Mouse (Mus musculus) erythroblast, adult 5-6 weeks (primary cell): ENCODE measurements around the gene Efhd2. TPM values are rescaled to one million over a fixed set of nuclear protein-coding genes. Genes with fewer than 3 reads are reported as not detected.

Experiments
- ATAC-seq: replicated peaks from 2 replicates; pipeline ENCODE4 v1.8.0; 2016; ENCODE audit warnings: moderate number of reproducible peaks, mild to moderate bottlenecking, moderate TSS enrichment, inconsistent platforms; ENCODE audit not compliant: poor library complexity, low FRiP score, severe bottlenecking
- total RNA-seq, 2 experiments: library from RNA; stranded (forward) in 1 of 2; stranded (reverse) in 1 of 2; fragments of 150-400 nt in 1 of 2; fragments of 200-764, 138-1000 nt in 1 of 2; gene quantifications; 2 replicates each; pipeline versions ENCODE4 v1.2.3 to v1.2.4; 2015 to 2017; ENCODE audit warnings: low replicate concordance in 2 of 2

Gene Efhd2
- total RNA-seq (2015; ENCODE audit: low replicate concordance): 17.6 and 22.5 TPM in 2 replicates
- total RNA-seq (2017; ENCODE audit: low replicate concordance): 13.9 and 19.6 TPM in 2 replicates

DNA sequence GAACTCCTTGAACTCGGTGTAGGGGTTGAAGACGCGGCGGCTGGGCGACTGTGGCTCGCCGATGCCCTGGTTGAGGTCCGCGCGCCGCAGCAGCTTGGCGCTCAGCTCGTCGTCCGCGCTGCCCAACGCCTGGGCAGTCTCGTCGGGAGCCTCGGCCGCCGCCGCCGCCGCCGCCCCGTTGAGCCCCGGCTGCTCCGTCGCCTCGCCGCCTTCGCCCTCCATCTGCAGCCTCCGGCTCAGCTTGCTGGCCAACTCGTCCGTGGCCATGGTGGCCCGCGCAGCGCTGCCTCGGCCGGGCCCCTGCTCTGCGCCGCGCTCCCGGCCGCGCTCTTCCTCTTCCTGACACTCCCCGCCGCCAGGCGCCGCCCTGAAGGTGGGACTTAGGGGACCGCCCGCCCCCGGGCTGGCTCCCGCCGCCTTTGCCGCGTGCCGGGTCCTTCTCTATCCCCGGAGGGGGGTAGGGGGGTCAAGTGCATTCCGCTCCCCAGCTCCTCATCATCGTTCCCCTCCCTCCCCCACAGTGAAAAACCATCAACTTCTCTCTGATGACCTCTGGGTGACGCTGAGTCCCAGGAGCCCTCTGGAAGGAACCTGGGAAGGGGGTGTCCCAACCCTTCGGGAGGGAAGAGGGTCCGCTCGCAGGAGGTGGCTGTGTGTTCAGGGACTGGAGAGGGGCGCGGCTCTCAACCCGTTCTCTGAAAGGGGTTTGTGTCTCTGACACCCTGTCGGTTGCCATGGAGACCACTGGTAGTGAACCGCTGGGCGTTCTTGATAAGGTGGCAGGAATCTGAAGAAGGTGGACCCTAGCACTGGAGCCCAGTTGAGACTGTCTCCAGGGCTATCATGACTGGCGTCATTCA lies at the start of gene Efhd2:
Efhd2 (minus strand) TSS at position 320 of the 860 bp plus-strand sequence.
- peak; percentile 86 for ATAC-seq

GRCm38 (mm10) chr4:141923961-141924360 lies 49.2 kb upstream of the Efhd2 start:
- ATAC-seq: no peak

- ATAC-seq: no peak
These were observed 45.7 kb upstream of the Efhd2 start for GRCm38 (mm10) chr4:141920391-141920790.

GRCm38 (mm10) chr4:141917735-141918419 lies 43.2 kb upstream of the Efhd2 start:
- no peak for ATAC-seq

DNA sequence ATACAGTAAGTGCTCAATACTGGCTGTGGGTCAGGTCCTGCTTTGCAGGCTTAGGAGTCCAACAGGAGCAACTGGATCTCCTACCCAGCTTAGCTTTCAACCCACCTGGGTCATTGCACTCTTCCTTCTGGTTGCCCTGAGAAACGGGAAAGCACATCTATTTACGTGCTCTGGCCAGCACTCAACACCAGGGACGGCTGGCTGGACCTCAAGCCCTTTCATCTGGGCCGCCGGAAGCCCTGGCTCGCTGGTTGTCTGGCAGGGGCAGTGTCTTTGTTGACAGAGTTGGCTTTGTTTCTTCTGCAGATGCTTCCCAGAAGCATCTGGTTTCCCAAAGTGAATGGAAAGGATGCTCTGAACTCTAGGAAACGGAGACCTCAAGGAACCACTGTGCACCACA lies 39.3 kb upstream of the Efhd2 start:
- ATAC-seq: no peak

GRCm38 (mm10) chr4:141913201-141913993 lies 38.7 kb upstream of the Efhd2 start:
- no peak for ATAC-seq

DNA sequence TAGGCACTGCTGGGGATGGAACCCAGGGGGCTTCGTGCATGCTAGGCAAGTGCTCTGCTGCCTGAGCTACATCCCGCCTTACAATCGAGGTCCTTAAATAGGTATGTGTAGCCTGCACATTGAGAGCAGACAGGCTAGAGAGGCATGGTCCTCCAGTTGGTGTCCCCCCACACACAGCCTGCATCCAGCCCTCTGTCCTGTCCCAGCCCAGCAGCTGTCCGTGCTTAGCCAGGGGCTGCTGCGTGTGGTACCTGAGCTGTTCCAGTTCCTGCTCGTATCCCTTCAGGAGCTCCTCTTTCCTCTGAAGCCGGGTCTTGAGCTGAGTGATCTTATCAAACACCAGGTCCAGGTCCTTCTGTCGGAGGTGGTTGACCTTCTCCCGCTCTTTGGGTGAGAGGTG lies 30.0 kb upstream of the Efhd2 start:
- ATAC-seq: no peak

DNA sequence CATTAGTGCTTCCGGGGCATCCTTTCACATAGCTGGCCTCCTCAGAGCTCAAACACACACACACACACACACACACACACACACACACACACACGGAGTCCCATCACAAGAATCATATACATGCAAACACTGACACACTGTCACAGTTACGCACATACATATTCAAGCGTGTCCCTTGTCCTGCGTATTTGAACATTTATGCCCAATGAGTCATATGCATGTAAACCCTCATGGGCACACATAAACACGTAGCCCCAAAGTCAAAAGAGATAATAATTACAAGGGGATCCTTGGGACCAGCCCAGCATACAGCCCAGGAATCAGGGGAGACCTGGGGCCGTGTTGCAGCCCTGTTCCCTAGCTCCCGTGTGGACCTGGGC lies 27.7 kb upstream of the Efhd2 start:
- ATAC-seq: no peak

DNA sequence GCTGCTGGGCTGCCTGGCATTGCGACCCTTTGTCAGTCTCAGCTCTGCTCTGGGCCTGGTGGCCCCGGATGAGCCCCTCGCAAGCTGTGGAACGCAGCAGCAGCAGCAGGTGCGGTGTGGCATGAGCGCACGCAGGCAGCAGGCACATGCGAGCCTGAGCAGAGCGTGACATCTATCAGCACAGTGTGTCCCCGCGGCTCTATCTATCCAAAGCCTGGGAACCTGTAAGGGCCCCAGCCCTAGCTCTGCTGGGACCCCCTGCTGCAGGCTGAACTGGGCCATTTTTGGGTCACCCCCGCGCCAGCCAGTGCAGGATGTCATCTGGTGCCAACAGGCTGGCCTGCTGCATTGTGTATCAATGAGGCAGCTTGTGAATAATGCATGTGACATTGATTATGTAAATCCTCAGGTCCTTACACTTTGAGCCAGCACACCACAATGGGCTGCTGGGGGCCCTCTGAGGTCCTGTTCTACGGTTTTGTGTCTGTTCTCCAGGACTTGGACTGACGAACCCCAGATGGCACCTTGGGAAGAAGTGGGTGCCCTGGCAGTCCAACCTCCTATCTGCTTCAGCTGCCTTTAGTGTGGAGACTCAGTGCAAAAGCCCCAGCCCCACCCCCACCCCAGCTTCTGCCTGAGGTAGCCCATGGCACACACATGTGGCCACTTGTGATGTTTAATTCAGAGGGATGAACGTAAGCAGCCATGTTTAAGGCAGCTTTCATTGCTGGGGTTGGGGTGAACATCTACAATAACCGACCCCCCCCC lies 27.2 kb upstream of the Efhd2 start:
- ATAC-seq: no peak

- no peak for ATAC-seq
These were observed 25.7 kb upstream of the Efhd2 start for GRCm38 (mm10) chr4:141900421-141900820.

DNA sequence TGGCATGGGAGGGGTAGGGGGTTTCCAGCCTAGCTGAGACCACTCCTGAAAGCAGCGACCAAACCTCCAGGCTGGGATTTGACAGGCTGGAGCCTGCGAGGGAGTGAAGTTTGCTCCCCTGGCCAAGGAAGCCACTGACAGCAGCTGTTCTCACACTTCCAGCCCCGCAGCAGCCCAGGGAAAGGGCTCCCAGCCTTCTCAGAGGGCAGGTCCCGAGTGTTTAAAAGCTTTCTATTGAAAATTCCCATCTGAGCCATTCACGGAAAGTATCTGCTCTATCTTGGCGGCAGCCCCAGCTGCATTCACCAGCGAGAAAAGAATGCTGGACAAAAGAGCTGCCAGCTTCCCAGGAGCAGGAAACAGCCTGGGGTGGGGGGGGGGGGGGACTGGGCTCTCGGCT lies 25.2 kb upstream of the Efhd2 start:
- no peak for ATAC-seq

GRCm38 (mm10) chr4:141898905-141899304 lies 24.2 kb upstream of the Efhd2 start:
- ATAC-seq: no peak

DNA sequence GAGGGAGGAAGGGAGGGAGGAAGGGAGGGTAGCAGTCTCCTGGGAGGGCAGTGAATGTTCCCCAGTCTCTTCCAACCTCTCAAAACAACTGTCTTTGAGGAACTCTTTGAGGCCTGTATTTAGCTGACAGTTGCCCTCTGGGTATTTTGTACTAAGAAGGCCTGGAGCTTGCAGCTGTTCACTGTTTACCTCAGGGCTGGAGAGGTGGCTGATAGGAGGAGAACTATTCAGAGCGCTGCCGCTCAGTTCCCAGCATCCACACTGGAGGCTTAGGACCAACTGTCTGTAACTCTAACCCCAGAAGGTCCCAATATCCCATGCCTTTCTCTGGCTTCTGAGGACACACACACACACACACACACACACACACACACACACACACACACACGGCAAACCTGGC lies 23.1 kb upstream of the Efhd2 start:
- ATAC-seq: no peak

DNA sequence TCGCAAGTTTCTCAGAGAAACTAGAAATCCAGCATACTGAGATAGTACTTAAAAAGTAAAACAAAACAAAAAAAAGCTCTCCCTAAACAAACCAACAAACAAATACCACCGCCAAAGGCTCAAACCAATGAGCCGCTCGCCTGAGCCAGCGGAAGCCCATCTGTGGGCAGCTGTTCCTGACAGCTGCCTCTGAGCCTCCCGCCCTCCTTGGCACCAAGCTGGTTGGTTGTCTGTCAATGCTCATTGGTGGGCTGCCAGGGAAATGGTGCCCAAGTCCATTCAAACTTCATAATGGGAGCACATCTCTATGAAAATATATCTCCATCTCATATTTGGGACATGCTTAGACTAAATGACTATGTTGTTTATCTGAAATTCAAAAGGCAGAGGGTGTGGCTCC lies 22.5 kb upstream of the Efhd2 start:
- ATAC-seq: no peak

GRCm38 (mm10) chr4:141895772-141896171 lies 21.1 kb upstream of the Efhd2 start:
- ATAC-seq: no peak

DNA sequence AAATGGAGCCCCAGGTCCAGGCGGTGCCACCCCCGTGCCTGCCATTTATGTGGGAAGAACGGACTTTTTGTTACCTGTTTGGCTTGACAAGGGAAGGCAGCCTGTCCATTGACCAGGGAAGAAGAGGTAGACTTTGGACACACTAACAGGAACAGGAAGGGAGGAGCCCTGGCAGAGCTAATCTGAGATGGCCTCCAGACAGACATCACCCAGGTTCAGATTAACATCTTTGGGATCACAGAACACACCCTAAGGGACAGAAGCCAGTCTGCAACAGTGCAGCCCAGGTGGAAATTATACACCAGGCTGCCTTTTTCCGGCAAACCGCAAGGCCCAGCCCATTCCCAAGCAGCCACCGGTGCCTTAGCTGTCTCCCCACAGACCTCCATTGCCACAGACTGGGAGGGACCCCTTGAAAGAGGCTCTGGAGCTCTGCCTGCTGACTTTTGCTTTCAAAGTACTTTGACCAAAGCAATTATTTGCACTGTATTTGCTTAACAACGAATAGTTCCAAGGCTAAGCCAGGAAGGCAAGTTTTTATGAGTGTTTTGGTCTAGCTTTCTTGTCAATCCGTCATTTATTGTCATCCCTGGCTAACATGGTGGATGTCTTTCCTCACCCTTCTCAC lies 18.6 kb upstream of the Efhd2 start:
- no peak for ATAC-seq

DNA sequence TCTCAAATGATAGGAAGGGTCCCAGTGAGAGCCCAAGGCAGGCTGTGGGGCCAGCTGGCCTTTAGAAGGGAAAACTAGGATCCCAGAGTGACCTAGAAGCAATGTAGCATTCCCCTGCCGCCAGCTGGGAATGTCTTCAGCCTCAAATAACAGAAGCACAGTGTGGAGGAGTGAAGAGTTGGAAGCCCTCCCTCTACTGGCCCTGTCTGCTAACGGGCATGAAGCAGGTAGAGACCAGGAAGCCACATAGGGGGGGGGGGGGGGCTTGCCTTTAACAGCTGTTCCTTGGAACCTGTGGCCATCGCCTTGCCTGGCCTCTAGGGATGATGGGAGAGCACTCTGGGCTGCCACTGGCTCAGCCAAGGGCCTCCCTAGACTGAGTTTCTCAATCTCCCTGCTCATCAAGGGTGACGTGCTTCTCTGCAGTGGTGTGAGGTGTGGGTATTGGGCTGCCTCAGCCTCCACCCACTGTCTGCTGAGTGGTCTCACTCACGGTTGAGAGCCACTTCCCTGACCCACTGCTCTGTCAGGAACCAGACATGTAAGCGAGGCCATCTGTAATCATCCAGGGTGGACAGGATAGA lies 11.8 kb upstream of the Efhd2 start:
- ATAC-seq: no peak

GRCm38 (mm10) chr4:141885451-141885850 lies 10.7 kb upstream of the Efhd2 start:
- no peak for ATAC-seq

- ATAC-seq: no peak
These were observed 8.1 kb upstream of the Efhd2 start for GRCm38 (mm10) chr4:141882858-141883257.
